In genomic region chr1:150099790-150100333, GRCm38 (mm10) we compare ENCODE assay signal across 8 mouse cellular contexts. TPM values are rescaled to one million over a fixed set of nuclear protein-coding genes. Genes with fewer than 3 reads are reported as not detected.
DNase-seq lines count a peak whose midpoint lies in the region; ATAC-seq and TF ChIP-seq lines count a peak whose summit lies in the region.

Gene Ptgs2 (plus strand): TSS chr1:150100031.

- TF ChIP-seq CTCF in olfactory bulb, adult 2 months (IDR thresholded peaks at IDR 0.05; ENCODE audit: insufficient read depth, low read depth, low read length) = peak; percentile 6; the same call in 1 of the 2 replicates

- H3K4me1 ChIP-seq in forebrain, embryonic 15.5 days = peaks cover 9% of the 10 kb centered on the region
- H3K4me1 ChIP-seq in olfactory bulb, adult 2 months (ENCODE audit: control insufficient read depth, insufficient read depth, low read length) = peaks cover 7% of the 10 kb centered on the region

- no peak for TF ChIP-seq POLR2A in olfactory bulb, adult 2 months (IDR thresholded peaks at IDR 0.05; ENCODE audit: insufficient read depth, low read depth, low read length)

- H3K9me3 ChIP-seq in forebrain, embryonic 15.5 days = no peaks in the 10 kb centered on the region

- under 1% methylated on average over 26 of the region's 26 CpGs for WGBS in forebrain, embryonic 15.5 days
- WGBS in olfactory bulb, adult 2 months = 1% methylated on average over 26 of the region's 26 CpGs

- intact Hi-C loops in heart, postnatal 36 days (cut with DNase I) = loop anchor here (5.0 to 10.0 kb wide), 2 partner anchors 165 to 263 kb away; no protein-coding TSS in a partner anchor

- no peaks in the 10 kb centered on the region for H3K36me3 ChIP-seq in forebrain, embryonic 15.5 days

- H3K4me2 ChIP-seq in forebrain, embryonic 15.5 days (replicated peaks) = peak within 1 kb of the TSS; percentile 98

- peak; percentile 92 for ATAC-seq in forebrain, embryonic 15.5 days (replicated peaks)

- H3K9ac ChIP-seq in forebrain, embryonic 15.5 days (replicated peaks) = peak within 1 kb of the TSS; percentile 46

- no peaks in the 10 kb centered on the region for H3K27me3 ChIP-seq in forebrain, embryonic 15.5 days

- no peak within 1 kb of the TSS for H3K27ac ChIP-seq in forebrain, embryonic 15.5 days (replicated peaks)
- H3K27ac ChIP-seq in olfactory bulb, adult 2 months (ENCODE audit: insufficient read depth, low read depth, low read length) = peak within 1 kb of the TSS; percentile 33

- DNase-seq in 3134 (ENCODE audit: extremely low read depth, insufficient read length, low spot score) = peak; percentile 92
- DNase-seq in adrenal gland, adult 8-10 months = peak; percentile 23
- DNase-seq in heart, postnatal 36 days = peak; percentile 46 to 47
- DNase-seq in layer of hippocampus, postnatal 10 days (ENCODE audit: low spot score in 2 of 2) = peak; percentile 16 to 31
- DNase-seq in lung, postnatal 10 days = peak; percentile 56
- peak; percentile 36 for DNase-seq in thymus, postnatal 4 days

- peak within 1 kb of the TSS; percentile 46 for H3K4me3 ChIP-seq in forebrain, embryonic 15.5 days
- H3K4me3 ChIP-seq in olfactory bulb, adult 2 months (ENCODE audit: insufficient read depth, low read depth, low read length) = peak within 1 kb of the TSS; percentile 54

RNA-seq across cellular contexts. Expression of gene Ptgs2, which starts in this region (rescaled TPM):
- total RNA-seq in adrenal gland, adult 8-10 months (2022) = 1 to 10 TPM in 1 of 4 experiments, under 1 TPM in 3; 0.41 to 1.5 (median 0.69) TPM
- 0.04 TPM in 1 of 2 replicates, not detected in the other for polyA plus RNA-seq in forebrain, embryonic 15.5 days (2015; fragmentation: Nextera tagmentation; extraction: Ambion mirVana)
- total RNA-seq in heart, postnatal 36 days (2021) = under 1 TPM; 0.64 to 0.81 TPM
- total RNA-seq in layer of hippocampus, postnatal 10 days (2021) = 1 to 10 TPM; 3.5 to 5.1 TPM
- polyA plus RNA-seq in olfactory bulb, adult 2 months (2012; ENCODE audit: insufficient read depth, insufficient read length, low replicate concordance, missing spikeins) = not detected in 2 replicates

Comparison
In these comparisons a context has a peak if more than half of its experiments do, and no peak if none do; other contexts are left out.
1. Peak in ATAC-seq, H3K4me3 ChIP-seq, H3K9ac ChIP-seq and H3K4me2 ChIP-seq in forebrain, embryonic 15.5 days; RNA of the gene not detected or under 1 TPM.
2. Peak in DNase-seq in heart, postnatal 36 days; RNA of the gene not detected or under 1 TPM.
3. DNase-seq: peak in every context shown above with its lines; median percentile 92 in 3134; 56 in lung, postnatal 10 days; 46 in heart, postnatal 36 days; 36 in thymus, postnatal 4 days; 24 in layer of hippocampus, postnatal 10 days; 23 in adrenal gland, adult 8-10 months.